Mouse (Mus musculus) adrenal gland, postnatal 25 days (tissue): ENCODE data around the gene Gm29776. TPM values are rescaled to one million over a fixed set of nuclear protein-coding genes. Genes with fewer than 3 reads are reported as not detected.
A peak's percentile ranks its signal among the peaks of the same experiment; 100 is the strongest.

Experiments used
- DNase-seq: peaks from one replicate; pipeline ENCODE4 v3.0.0; 2021; ENCODE audit warnings: mixed read lengths
- total RNA-seq: library from RNA; stranded (reverse); gene quantifications from 2 replicates; pipeline ENCODE4 v1.2.3, GENCODE M21; 2021

Gm29776 gene
- total RNA-seq, 1 experiment from 2014 or later, result not detected

DNA sequence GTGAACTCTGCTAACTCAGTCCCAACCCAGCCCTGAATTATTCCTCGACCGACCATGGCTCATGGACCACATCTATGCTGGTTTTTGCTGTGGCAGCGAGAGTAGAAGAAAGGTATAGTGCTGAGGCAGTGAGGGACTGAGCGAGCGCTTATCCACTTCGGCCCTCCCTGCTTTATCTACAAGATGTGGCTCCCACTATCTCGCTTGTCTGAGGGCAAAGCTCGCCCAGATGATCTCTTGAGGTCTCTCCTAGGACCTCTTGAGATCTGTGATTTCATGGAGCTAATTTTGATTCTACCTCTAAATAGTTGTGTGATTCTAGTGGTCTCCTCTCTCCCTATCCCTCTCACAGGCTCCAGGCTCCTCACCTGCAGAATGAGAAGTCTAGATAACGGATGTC is 10.4 kb upstream of the Gm29776 start:
- DNase-seq, result no peak

- no peak for DNase-seq
Observed at GRCm38 (mm10) chr14:54706589-54707320, 8.1 kb upstream of the Gm29776 start.

DNA sequence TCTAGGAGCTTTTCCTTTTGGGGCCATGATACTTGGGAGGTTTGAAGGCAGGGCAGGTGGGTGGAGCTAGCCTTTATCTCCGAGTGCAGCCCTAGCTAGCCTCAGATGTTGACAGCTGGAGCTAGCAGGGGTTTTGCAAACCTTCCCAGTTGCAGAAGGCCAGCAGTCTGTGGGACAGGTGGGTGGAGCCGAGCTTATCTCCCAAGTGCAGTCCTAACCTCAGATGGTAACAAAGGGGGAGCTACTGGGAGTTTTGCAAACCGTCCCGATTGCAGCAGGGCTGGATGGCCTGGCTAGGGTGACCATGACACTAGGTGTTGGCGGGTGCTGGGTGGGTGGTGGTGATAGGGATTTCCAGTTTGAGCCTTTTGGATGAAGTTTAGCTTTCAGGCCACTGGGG is 7.2 kb upstream of the Gm29776 start:
- DNase-seq, result no peak

DNA sequence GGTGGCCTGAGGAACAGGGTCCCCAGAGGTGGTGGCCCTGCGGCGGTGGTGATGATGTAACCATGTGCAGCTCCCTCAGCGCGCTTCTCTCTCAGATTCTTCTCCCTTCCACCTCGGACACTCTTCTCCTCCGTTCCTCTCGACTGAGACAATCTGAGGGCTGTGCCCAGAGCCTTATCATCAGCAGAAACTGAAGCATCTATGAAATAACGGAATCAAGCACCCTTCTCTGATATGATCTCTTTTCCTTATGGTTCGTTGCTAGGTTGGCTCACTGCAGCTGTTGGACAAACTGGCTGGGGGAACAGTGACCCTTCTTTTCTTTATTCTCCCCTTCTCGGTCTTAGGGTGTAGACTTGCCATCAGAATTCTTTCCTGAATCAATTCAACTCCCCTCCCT is 4.6 kb upstream of the Gm29776 start:
- DNase-seq, result no peak

- DNase-seq, result peak; percentile 78
Observed at GRCm38 (mm10) chr14:54701298-54701697, 2.7 kb upstream of the Gm29776 start.

GRCm38 (mm10) chr14:54699586-54699985 is 953 bp upstream of the Gm29776 start:
- DNase-seq, result no peak

DNA sequence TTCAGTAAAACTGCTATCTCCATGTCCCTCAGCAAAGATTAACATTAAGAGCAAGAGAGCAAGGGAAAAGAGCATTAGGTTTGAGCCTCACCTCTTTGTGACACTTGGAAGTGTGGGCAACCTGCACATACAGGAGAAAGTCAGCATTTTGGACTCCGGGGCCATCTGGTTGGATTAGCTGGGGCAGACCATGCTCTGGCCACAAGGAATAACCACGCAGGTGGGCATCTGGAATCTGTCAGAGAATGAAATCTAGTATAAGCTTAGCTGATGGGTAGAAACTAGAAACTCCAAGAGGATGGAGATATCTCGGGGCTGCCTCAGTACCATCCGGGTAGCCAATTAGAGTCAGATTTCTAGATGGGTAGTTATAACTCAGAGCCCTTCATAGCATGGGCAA is 1.9 kb downstream of the Gm29776 start:
- DNase-seq, result no peak

DNA sequence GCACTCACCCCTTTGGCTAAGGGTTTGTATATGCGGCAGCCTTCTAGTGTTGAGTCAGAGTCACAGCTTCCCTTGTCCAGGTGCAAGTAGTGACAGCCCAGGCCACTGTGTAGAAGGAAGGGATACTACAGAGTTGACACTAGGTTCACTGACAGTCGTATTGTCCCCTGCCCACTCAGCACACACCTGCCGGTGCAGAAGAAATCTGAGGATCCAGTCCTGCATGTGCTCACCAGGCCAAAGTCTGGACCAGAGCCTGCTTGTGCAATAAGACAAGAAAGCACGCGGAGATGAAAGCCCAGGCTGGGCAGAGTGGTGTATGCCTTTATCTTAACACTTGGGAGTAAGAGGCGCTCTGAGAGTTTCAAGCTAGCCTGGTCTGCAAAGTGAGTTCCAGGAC is 3.6 kb downstream of the Gm29776 start:
- DNase-seq, result no peak

DNA sequence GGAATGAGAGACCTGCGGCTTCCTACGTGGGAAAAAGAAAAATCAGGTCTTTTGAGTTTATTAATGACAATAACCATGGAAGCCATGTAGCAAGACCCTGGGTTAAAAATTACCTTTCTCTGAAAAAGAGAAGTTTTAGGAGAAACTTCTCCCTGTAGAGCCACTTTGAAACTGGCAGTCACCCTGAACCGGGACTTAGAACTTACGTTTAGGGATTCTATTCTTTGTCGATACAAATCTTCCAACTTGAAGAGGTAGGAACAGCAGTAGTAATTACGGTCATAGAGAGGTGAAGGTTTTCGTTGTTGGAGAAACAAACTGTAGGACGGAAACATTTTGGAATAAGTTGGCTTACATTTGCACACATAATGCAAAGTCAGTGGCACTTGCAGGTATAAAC is 11.4 kb downstream of the Gm29776 start:
- DNase-seq, result no peak

DNA sequence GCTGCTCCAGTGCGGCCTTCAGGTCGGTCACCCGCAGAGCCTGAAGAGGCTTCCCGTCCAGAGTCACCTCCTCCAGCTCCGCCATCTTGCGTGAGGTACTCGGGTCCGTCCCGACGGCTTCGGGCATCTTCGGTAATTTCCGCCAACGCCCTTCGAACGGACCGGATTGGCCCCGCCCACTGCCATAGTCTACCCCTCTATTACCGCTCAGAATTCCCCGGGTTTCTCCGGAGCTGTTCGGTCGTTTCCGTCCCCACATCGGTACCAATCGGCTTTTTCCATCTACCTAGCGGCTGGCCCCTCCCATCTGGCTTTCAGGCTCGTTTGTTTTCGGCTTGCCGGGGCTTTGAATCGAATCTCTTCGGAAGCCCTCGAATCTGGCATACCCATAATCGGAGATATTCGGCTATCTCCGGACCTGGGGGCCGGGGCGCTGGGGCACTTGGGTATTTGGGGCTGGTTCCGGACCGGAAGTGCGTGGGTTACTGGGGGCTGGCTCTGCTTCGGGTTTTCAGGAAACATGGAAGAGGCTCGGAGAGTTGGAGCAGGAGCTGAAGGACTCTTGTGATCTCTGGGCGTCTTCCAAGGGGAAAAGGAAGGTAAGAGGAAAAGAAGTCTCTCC is 12.0 kb downstream of the Gm29776 start, which contains the start of gene Acin1:
Acin1 (minus strand) TSS at position 410 of the 622 bp plus-strand sequence.
- peak; percentile 100 for DNase-seq

GRCm38 (mm10) chr14:54686063-54686521 is 12.5 kb downstream of the Gm29776 start, which contains the start of gene 1700123O20Rik:
TSS of gene 1700123O20Rik (plus strand) at chr14:54686216.
- no peak for DNase-seq

GRCm38 (mm10) chr14:54685471-54685870 is 13.2 kb downstream of the Gm29776 start:
- no peak for DNase-seq

DNA sequence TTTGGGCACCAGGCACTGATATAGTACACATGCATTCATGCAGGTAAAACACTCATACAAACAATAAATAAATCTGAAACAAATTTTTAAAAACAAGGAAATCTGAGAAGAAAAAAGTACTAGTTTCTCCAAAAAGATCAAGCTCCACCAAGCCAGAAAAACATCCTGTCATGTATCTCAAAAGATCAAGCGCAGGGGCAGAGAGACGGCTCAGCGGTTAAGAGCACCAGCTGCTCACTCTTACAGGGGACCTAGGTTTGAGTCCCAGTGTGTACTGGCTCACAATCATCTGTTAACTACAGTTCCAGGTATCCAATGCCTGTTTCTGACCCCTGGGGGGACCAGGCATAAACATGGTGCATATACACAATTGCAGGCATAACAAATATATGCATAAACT is 16.2 kb downstream of the Gm29776 start:
- no peak for DNase-seq

DNA sequence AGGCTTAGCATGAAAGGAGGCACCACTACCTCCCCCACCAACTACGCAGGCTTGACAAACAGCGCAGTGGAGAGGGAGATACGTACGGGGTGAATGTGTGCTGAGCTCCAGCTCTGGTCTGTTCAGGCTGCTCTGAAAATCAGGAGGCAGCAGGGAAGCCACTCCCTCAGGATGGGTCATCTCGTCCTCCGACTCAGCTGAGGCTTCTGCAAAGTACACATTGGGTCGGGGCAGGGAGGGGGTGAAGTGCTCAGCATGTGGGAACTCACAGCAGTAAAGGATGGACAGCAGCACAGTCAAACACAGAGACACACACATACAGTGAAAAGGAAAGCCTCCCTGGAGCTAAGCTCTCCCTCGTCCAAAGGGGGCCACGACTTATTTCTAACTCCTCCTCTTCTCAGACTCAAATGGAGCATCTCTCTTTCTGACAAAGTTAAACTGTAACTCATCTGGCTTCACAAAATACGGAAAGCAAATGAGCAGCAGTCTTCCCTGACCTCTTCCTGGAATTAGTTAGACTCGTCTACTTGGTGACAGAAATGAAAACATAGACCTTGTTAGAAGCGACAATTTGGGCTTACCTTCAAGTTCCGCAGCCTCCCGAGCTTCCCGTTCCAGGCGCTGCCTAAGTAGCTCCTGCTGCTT is 19.9 kb downstream of the Gm29776 start:
- DNase-seq, result no peak

- no peak for DNase-seq
Observed at GRCm38 (mm10) chr14:54676290-54676689, 22.3 kb downstream of the Gm29776 start.

GRCm38 (mm10) chr14:54674317-54674716 is 24.3 kb downstream of the Gm29776 start:
- no peak for DNase-seq

DNA sequence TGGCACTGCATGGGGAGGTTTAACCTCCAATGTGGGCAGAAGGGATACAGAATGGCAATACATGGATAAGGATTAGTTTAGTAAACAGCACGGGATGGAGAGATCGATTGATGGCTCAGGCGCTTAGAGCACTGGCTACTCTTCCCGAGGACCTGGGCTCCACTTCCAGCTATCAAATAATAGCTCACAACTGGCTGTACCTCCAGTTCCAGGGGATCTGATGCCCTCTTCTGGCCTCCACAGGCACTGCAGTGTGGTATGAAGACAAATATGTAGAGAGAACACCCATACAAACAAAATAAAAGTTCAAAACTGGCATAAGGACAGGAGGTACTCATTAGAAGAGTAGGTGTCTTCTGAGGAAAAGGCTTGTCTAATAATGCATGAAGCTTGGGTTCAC is 29.3 kb downstream of the Gm29776 start:
- DNase-seq, result peak; percentile 55

DNA sequence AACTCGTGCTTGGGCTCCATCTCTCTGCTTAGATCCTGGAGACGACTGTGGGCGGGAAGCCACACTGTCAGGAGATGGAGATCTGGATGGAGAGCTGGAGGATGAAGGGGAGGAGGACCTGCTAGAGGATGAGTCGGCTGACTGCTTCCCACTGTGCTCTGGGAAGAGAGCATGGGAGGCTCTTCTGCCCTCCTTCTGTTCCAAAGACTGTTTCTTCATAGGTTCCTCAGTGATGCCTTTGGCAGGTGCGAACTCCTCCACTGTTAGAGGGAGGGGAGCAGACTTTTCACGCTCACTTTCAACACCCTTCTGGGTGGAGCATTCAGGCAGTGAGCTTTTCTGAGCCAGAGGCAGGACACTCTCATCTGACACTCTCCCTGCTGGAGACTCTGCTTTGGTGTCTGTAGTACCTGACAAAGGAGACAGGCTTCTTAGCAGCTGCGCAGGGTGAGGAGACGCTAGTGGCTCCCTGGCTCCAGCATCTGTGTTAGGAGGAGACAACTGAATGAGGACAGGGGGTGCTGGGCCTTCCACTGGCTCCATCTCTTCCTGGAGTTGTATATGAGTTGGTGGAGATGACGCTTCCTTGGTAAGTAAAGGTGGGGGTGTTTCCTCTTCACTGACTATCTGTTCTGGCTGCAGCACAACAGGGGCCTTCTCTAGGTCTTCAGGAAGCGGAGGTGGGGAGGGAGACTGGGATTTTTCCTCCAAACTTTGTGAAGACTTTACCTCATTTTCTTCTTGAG is 34.0 kb downstream of the Gm29776 start:
- no peak for DNase-seq

- DNase-seq, result no peak
Observed at GRCm38 (mm10) chr14:54660009-54660408, 38.6 kb downstream of the Gm29776 start.

DNA sequence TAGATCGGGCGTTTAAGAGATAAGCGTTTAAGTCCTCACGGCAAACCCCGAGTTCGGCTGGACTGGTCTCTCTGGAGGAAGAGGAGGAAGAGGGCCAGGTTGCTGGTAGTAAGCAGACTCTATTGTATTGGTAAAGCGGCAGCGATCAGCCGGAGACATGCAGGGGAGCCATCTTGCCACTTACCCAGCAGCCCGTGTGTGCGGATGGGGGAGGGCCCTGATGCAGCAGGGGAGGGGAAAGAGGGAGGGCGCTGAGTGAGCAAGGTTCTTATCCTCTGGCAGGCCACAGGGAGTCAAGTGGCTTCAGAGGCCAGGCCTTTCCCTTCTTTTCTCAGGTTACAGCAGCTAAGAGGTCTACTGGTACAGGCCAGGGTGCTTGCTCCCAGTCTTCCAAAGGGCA is 45.1 kb downstream of the Gm29776 start:
- peak; percentile 86 for DNase-seq

DNA sequence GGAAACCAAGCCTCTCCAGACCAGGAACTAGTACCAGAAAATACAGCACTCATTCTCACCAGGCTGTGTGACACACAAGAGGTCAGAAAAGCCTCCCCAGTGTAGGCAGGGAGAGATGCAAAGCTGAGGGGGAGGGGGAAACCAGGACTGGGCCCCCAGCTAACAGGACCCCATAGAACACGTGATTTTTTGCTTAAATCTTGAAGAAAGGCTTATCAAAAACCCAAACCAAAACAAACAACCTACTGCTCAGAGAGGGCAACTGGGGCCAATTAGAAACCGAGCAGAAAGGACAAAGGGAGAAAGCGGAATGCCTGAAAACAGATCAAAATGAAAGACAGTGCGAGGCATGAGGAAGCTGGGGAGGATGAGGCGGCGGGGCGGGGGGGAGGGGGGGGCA is 45.8 kb downstream of the Gm29776 start:
- no peak for DNase-seq

DNA sequence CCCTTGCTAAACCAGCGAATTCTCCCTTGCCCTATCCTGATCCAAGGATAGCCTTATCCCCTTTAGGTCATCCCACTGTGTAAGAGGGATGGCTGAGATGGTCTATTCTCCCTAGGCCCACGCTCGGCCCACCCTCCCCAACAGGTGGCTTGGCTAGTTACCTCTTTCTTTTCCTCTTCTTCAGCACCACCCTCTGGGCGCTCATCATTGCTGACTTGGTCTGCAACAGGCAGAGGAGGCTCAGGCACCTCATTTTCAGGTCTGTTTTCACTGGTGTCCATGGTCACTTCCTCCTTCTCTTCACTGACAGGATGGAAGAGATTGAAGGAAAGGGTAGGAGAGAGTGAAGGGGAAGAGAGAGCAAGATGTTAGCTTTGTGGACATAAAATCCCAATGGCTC is 47.1 kb downstream of the Gm29776 start:
- no peak for DNase-seq
